Mouse (Mus musculus) G1E (cell line): ENCODE measurements around the gene Nlk.

Experiments used
- CTCF ChIP-seq: IDR thresholded peaks from 2 replicates; pipeline ENCODE4 v1.5.1; 2012; ENCODE audit warnings: low read depth, low read length, inconsistent platforms, mixed read lengths
- GATA1 ChIP-seq: IDR thresholded peaks from 2 replicates; pipeline ENCODE4 v1.6.1; 2012; ENCODE audit warnings: borderline replicate concordance, low read length, inconsistent platforms, mixed read lengths
- GATA2 ChIP-seq: IDR thresholded peaks from 2 replicates; pipeline ENCODE4 v1.6.1; 2012; ENCODE audit warnings: low read depth, low read length, inconsistent platforms, borderline replicate concordance
- TAL1 ChIP-seq: conservative IDR thresholded peaks from 2 replicates; pipeline ENCODE4 v1.6.1; 2012; ENCODE audit warnings: low read depth, low read length, inconsistent platforms, mixed read lengths

GRCm38 (mm10) chr11:78536690-78537084 lies 160.5 kb downstream of the Nlk start:
- TF ChIP-seq CTCF, result no peak
- no peak for TF ChIP-seq GATA1
- no peak for TF ChIP-seq TAL1
- no peak for TF ChIP-seq GATA2
